Mouse (Mus musculus): ENCODE data around the gene Itga6.

DNA sequence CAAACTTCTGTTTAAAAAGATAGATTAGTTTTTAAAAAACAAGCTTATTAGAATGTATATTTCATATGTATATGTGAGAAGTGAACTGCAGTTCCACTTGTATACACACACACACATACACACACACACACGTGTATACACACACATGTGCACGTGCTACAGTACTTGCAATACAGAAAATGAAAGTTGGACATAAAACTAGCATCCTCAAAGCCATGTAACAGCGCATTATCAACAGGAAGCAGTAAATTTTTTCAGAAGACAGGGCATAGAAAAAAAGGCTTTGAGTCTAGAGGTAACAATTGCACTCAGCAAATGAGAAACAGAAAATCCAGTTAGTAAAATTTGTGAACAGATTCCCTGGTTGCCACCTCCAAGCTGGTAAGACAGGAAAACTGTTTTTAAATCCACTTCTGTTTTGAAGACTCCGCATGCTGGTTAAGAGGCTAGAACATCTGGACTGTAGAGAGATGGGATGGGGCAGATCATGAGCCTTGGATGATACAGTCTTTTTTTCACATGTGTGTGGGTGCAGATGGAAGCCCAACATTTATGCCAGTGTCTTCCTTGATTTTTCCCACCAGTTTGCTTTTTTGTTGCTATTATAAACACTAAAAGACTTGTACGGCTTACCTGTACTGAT, 118.2 kb downstream of the Itga6 start:
- TF ChIP-seq POLR2A (IDR thresholded peaks at IDR 0.05; ENCODE audit: insufficient read depth, low read length), result no peak
- no peak for TF ChIP-seq CTCF (IDR thresholded peaks at IDR 0.05; ENCODE audit: low read depth, low read length)
- TF ChIP-seq EP300 (IDR thresholded peaks at IDR 0.05; ENCODE audit: insufficient read depth, low read depth, low read length), result no peak
